Mouse (Mus musculus) G1E (cell line): ENCODE measurements around the gene Rpl3l.

Source experiments
- CTCF ChIP-seq: IDR thresholded peaks from 2 replicates; pipeline ENCODE4 v1.5.1; 2012; ENCODE audit warnings: low read depth, low read length, inconsistent platforms, mixed read lengths
- GATA1 ChIP-seq: IDR thresholded peaks from 2 replicates; pipeline ENCODE4 v1.6.1; 2012; ENCODE audit warnings: borderline replicate concordance, low read length, inconsistent platforms, mixed read lengths
- GATA2 ChIP-seq: IDR thresholded peaks from 2 replicates; pipeline ENCODE4 v1.6.1; 2012; ENCODE audit warnings: low read depth, low read length, inconsistent platforms, borderline replicate concordance
- TAL1 ChIP-seq: conservative IDR thresholded peaks from 2 replicates; pipeline ENCODE4 v1.6.1; 2012; ENCODE audit warnings: low read depth, low read length, inconsistent platforms, mixed read lengths

DNA sequence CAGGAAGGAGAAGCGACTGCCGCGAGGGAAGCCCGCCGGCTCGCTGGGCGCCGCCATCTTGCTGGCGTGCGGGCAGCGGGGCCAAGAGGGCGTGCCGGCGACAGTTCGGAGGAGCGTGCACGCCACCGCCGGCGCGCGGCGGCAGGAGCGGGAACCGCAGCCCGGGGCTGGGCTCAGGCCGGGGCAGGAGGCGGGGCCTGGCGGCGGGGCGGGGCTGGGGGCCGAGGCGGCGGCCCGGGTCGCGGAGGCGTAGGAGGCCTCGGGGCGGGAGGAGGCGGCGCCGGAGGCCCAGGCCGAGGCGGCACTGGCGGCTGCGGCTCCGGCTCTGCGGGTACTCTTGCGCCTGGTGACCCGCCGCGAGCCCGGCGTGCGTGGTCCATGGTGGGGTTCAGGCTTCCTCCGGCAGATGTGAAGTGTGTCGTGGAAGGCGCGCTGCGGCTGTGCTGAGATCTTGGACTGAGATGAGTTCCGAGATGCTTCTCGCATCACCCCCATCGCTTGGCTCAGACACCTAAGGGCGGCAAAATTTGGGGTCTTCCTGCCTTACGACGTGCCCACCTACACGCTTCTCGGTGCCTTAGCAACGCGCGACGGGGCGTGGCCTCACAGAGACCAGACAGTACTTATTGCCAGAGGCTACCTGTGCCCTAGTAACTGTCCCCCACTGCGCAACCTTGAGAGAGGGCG, 31.5 kb upstream of the Rpl3l start, which contains the start of the genes Gfer and Noxo1:
- TF ChIP-seq CTCF (no peak), GATA2 (no peak), TAL1 (no peak), GATA1 (no peak)
